Mouse (Mus musculus): ENCODE measurements at regions not wholly inside any gene's neighbourhood (a gene's known extent, or its start where the extent isn't known, plus 50 kb on each side); places are given as distances from the start of the nearest gene placed in this dataset.

GRCm38 (mm10) chr16:87234199-87234598, 119.8 kb upstream of the N6amt1 start:
- WGBS, result 70% methylated on average over 4 of the region's 4 CpGs
- Histone ChIP-seq H3K27me3 (ENCODE audit: control insufficient read depth, insufficient read depth, low read length) (no peaks in the 10 kb centered on the region), H3K4me3 (ENCODE audit: low read depth, low read length) (no peak overlapping the region), H3K27ac (ENCODE audit: insufficient read depth, low read depth, low read length) (no peak overlapping the region), H3K4me1 (ENCODE audit: control insufficient read depth, insufficient read depth, insufficient read length, low read length) (no peaks in the 10 kb centered on the region), H3K36me3 (ENCODE audit: control insufficient read depth, insufficient read depth, low read length) (no peaks in the 10 kb centered on the region)
- TF ChIP-seq POLR2A (IDR thresholded peaks at IDR 0.05; ENCODE audit: low read depth, low read length) (no peak), CTCF (IDR thresholded peaks at IDR 0.05; ENCODE audit: extremely low read depth, insufficient read length, insufficient replicate concordance, low read depth, low read length) (no peak)

- Histone ChIP-seq H3K4me1 (ENCODE audit: control insufficient read depth, insufficient read depth, insufficient read length, low read length) (no peaks in the 10 kb centered on the region), H3K4me3 (ENCODE audit: low read depth, low read length) (no peak overlapping the region), H3K27ac (ENCODE audit: insufficient read depth, low read depth, low read length) (no peak overlapping the region), H3K36me3 (ENCODE audit: control insufficient read depth, insufficient read depth, low read length) (no peaks in the 10 kb centered on the region), H3K27me3 (ENCODE audit: control insufficient read depth, insufficient read depth, low read length) (no peaks in the 10 kb centered on the region)
- TF ChIP-seq CTCF (IDR thresholded peaks at IDR 0.05; ENCODE audit: extremely low read depth, insufficient read length, insufficient replicate concordance, low read depth, low read length), result no peak
- TF ChIP-seq POLR2A (IDR thresholded peaks at IDR 0.05; ENCODE audit: low read depth, low read length), result no peak
- WGBS, result 69% methylated on average over 10 of the region's 10 CpGs
These were observed 128.4 kb upstream of the N6amt1 start for GRCm38 (mm10) chr16:87225595-87225994.

GRCm38 (mm10) chr16:87225085-87225484, 128.9 kb upstream of the N6amt1 start:
- Histone ChIP-seq H3K4me1 (ENCODE audit: control insufficient read depth, insufficient read depth, insufficient read length, low read length) (no peaks in the 10 kb centered on the region), H3K4me3 (ENCODE audit: low read depth, low read length) (no peak overlapping the region), H3K36me3 (ENCODE audit: control insufficient read depth, insufficient read depth, low read length) (no peaks in the 10 kb centered on the region), H3K27me3 (ENCODE audit: control insufficient read depth, insufficient read depth, low read length) (no peaks in the 10 kb centered on the region), H3K27ac (ENCODE audit: insufficient read depth, low read depth, low read length) (no peak overlapping the region)
- TF ChIP-seq CTCF (IDR thresholded peaks at IDR 0.05; ENCODE audit: extremely low read depth, insufficient read length, insufficient replicate concordance, low read depth, low read length), result no peak
- no peak for TF ChIP-seq POLR2A (IDR thresholded peaks at IDR 0.05; ENCODE audit: low read depth, low read length)
- WGBS, result 81% methylated on average over 8 of the region's 8 CpGs

- Histone ChIP-seq H3K27ac (ENCODE audit: insufficient read depth, low read depth, low read length) (no peak overlapping the region), H3K4me3 (ENCODE audit: low read depth, low read length) (no peak overlapping the region), H3K4me1 (ENCODE audit: control insufficient read depth, insufficient read depth, insufficient read length, low read length) (no peaks in the 10 kb centered on the region), H3K27me3 (ENCODE audit: control insufficient read depth, insufficient read depth, low read length) (no peaks in the 10 kb centered on the region), H3K36me3 (ENCODE audit: control insufficient read depth, insufficient read depth, low read length) (no peaks in the 10 kb centered on the region)
- WGBS, result 87% methylated on average over 7 of the region's 7 CpGs
- no peak for TF ChIP-seq POLR2A (IDR thresholded peaks at IDR 0.05; ENCODE audit: low read depth, low read length)
- TF ChIP-seq CTCF (IDR thresholded peaks at IDR 0.05; ENCODE audit: extremely low read depth, insufficient read length, insufficient replicate concordance, low read depth, low read length), result no peak
These were observed 130.0 kb upstream of the N6amt1 start for GRCm38 (mm10) chr16:87224024-87224423.

GRCm38 (mm10) chr16:87220611-87221010, 133.4 kb upstream of the N6amt1 start:
- Histone ChIP-seq H3K27ac (ENCODE audit: insufficient read depth, low read depth, low read length) (no peak overlapping the region), H3K4me1 (ENCODE audit: control insufficient read depth, insufficient read depth, insufficient read length, low read length) (no peaks in the 10 kb centered on the region), H3K27me3 (ENCODE audit: control insufficient read depth, insufficient read depth, low read length) (no peaks in the 10 kb centered on the region), H3K36me3 (ENCODE audit: control insufficient read depth, insufficient read depth, low read length) (no peaks in the 10 kb centered on the region), H3K4me3 (ENCODE audit: low read depth, low read length) (no peak overlapping the region)
- WGBS, result 90% methylated on average over 5 of the region's 5 CpGs
- TF ChIP-seq POLR2A (IDR thresholded peaks at IDR 0.05; ENCODE audit: low read depth, low read length) (no peak), CTCF (IDR thresholded peaks at IDR 0.05; ENCODE audit: extremely low read depth, insufficient read length, insufficient replicate concordance, low read depth, low read length) (no peak)

GRCm38 (mm10) chr16:87220201-87220600, 133.8 kb upstream of the N6amt1 start:
- no peaks in the 10 kb centered on the region for H3K36me3 ChIP-seq (ENCODE audit: control insufficient read depth, insufficient read depth, low read length)
- TF ChIP-seq POLR2A (IDR thresholded peaks at IDR 0.05; ENCODE audit: low read depth, low read length), result no peak
- no peak for TF ChIP-seq CTCF (IDR thresholded peaks at IDR 0.05; ENCODE audit: extremely low read depth, insufficient read length, insufficient replicate concordance, low read depth, low read length)
- no peaks in the 10 kb centered on the region for H3K4me1 ChIP-seq (ENCODE audit: control insufficient read depth, insufficient read depth, insufficient read length, low read length)
- no peak overlapping the region for H3K27ac ChIP-seq (ENCODE audit: insufficient read depth, low read depth, low read length)
- no peak overlapping the region for H3K4me3 ChIP-seq (ENCODE audit: low read depth, low read length)
- 33% methylated on average over 4 of the region's 4 CpGs for WGBS
- H3K27me3 ChIP-seq (ENCODE audit: control insufficient read depth, insufficient read depth, low read length), result no peaks in the 10 kb centered on the region

GRCm38 (mm10) chr16:87207875-87208274, 146.1 kb upstream of the N6amt1 start:
- TF ChIP-seq POLR2A (IDR thresholded peaks at IDR 0.05; ENCODE audit: low read depth, low read length) (no peak), CTCF (IDR thresholded peaks at IDR 0.05; ENCODE audit: extremely low read depth, insufficient read length, insufficient replicate concordance, low read depth, low read length) (no peak)
- H3K27ac ChIP-seq (ENCODE audit: insufficient read depth, low read depth, low read length), result no peak overlapping the region

GRCm38 (mm10) chr16:87190471-87190870, 163.5 kb upstream of the N6amt1 start:
- H3K27me3 ChIP-seq (ENCODE audit: control insufficient read depth, insufficient read depth, low read length), result no peaks in the 10 kb centered on the region
- H3K4me1 ChIP-seq (ENCODE audit: control insufficient read depth, insufficient read depth, insufficient read length, low read length), result no peaks in the 10 kb centered on the region
- TF ChIP-seq CTCF (IDR thresholded peaks at IDR 0.05; ENCODE audit: extremely low read depth, insufficient read length, insufficient replicate concordance, low read depth, low read length), result no peak
- TF ChIP-seq POLR2A (IDR thresholded peaks at IDR 0.05; ENCODE audit: low read depth, low read length), result no peak
- H3K4me3 ChIP-seq (ENCODE audit: low read depth, low read length), result no peak overlapping the region
- H3K27ac ChIP-seq (ENCODE audit: insufficient read depth, low read depth, low read length), result no peak overlapping the region
- H3K36me3 ChIP-seq (ENCODE audit: control insufficient read depth, insufficient read depth, low read length), result no peaks in the 10 kb centered on the region
- WGBS, result 90% methylated on average over 4 of the region's 4 CpGs

More at GRCm38 (mm10) chr16:87207875-87208274, 146.1 kb upstream of the N6amt1 start:
- H3K4me1 ChIP-seq (ENCODE audit: control insufficient read depth, insufficient read depth, insufficient read length, low read length), result no peaks in the 10 kb centered on the region
- no peak overlapping the region for H3K4me3 ChIP-seq (ENCODE audit: low read depth, low read length)
- WGBS, result 53% methylated on average over 1 of the region's 1 CpGs
- H3K27me3 ChIP-seq (ENCODE audit: control insufficient read depth, insufficient read depth, low read length), result no peaks in the 10 kb centered on the region
- no peaks in the 10 kb centered on the region for H3K36me3 ChIP-seq (ENCODE audit: control insufficient read depth, insufficient read depth, low read length)
